Mouse (Mus musculus) heart, adult 2 months (tissue): ENCODE measurements at regions not wholly inside any gene's neighbourhood (a gene's known extent, or its start where the extent isn't known, plus 50 kb on each side); places are given as distances from the start of the nearest gene placed in this dataset.

ENCODE experiments used
- CTCF ChIP-seq: fragments of 200-600 bp; IDR thresholded peaks from 2 replicates; pipeline ENCODE4 v1.8.1; 2022; ENCODE audit warnings: antibody characterized with exemption, mild to moderate bottlenecking, moderate library complexity
- POLR2A ChIP-seq: fragments of 200-500 bp; IDR thresholded peaks from 2 replicates; pipeline ENCODE4 v1.6.1; 2011; ENCODE audit warnings: mild to moderate bottlenecking, low read depth, low read length, control low read depth; ENCODE audit not compliant: insufficient read depth

DNA sequence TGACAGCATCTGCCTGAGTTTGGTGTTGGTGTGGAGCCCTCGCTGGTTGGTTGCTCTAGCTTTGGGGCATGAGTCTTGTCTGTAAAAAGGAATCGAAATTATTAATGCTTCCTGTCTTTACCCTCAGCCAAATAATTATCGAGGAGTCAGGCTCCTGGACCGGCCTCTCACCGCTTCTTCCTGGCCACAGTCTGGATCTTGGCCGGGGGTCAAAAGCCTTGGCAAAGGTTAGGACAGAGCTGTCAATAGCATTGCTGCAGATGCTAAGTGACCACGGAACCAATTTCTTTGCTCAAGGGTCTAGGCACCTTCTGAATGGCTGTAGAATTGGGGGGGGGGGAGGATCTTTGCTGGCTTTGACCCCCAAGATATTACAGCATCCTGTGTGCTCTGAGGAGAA is 207.3 kb downstream of the Sec16b start:
- no peak for TF ChIP-seq CTCF
- no peak for TF ChIP-seq POLR2A
